Comparison of ENCODE assay signal across 10 mouse cellular contexts in the genomic region with DNA sequence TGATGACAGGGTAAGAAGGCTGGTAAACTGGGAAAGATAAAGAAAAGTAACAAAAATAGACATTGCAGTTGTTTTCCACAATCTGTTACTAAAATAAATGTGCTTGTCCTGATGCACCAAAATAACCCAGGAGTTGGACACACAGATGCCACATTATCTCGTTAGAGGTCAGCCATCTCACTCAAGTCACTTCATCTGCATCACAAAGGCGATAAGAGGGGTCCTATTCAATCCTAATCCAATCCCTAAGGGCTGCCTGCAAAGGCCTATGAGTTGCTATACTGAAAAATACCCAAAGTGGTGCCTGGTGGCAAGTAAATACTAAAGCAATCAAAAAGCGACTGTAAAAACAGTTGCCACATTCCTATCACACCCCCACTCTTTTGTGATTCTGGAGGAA.
"Had no signal": no experiment of that assay in that cellular context is flagged by ENCODE, and none has a peak within 500 bp of the region (broad histone marks: within the 10 kb centered on the region; RNA-seq: fewer than 3 reads in every experiment).

No protein-coding gene starts in this region.

- H3K36me3 ChIP-seq: limb, embryonic 10.5 days; liver, embryonic 12.5 days; lung, embryonic 15.5 days; midbrain, embryonic 13.5 days; neural tube, embryonic 15.5 days; stomach, embryonic 15.5 days had no signal

- H3K4me1 ChIP-seq: lung, embryonic 15.5 days; neural tube, embryonic 15.5 days; stomach, embryonic 15.5 days had no signal

- H3K27ac ChIP-seq: limb, embryonic 10.5 days; liver, embryonic 12.5 days; lung, embryonic 15.5 days; midbrain, embryonic 13.5 days; neural tube, embryonic 15.5 days; stomach, embryonic 15.5 days had no signal

- H3K27me3 ChIP-seq: liver, embryonic 12.5 days; lung, embryonic 15.5 days; midbrain, embryonic 13.5 days; neural tube, embryonic 15.5 days; stomach, embryonic 15.5 days had no signal

- H3K9ac ChIP-seq: liver, embryonic 12.5 days; lung, embryonic 15.5 days; midbrain, embryonic 13.5 days; neural tube, embryonic 15.5 days; stomach, embryonic 15.5 days had no signal

- DNase-seq: kidney, adult 18-20 months; kidney, postnatal 14 days; thymus, adult 2 months; thymus, postnatal 25 days had no signal

- H3K4me3 ChIP-seq: limb, embryonic 10.5 days; liver, embryonic 12.5 days; lung, embryonic 15.5 days; midbrain, embryonic 13.5 days; neural tube, embryonic 15.5 days; stomach, embryonic 15.5 days had no signal
